Mouse (Mus musculus) bone marrow, adult 2 months (tissue): ENCODE measurements around the gene Meioc. TPM values are rescaled to one million over a fixed set of nuclear protein-coding genes. Genes with fewer than 3 reads are reported as not detected.

Experiments
- H3K27ac ChIP-seq: fragments of 200-500 bp; 2 replicates; pipeline ENCODE4 v1.5.1; 2012; ENCODE audit warnings: low read depth, mild to moderate bottlenecking, control low read depth, inconsistent platforms, low read length; ENCODE audit not compliant: control insufficient read depth, poor library complexity, insufficient read depth
- H3K4me1 ChIP-seq: fragments of 200-500 bp; 2 replicates; pipeline ENCODE4 v1.6.1; 2011; ENCODE audit warnings: low read length; ENCODE audit not compliant: control insufficient read depth, insufficient read depth
- H3K4me3 ChIP-seq: fragments of 200-500 bp; replicated peaks from 2 replicates; pipeline ENCODE3; 2011; ENCODE audit warnings: mild to moderate bottlenecking, low read depth, low read length, control low read depth; ENCODE audit not compliant: control insufficient read depth
- CTCF ChIP-seq: fragments of 200-500 bp; IDR thresholded peaks from 2 replicates; pipeline ENCODE4 v1.5.1; 2011; ENCODE audit warnings: low read length, control low read depth; ENCODE audit not compliant: control insufficient read depth, insufficient read depth
- POLR2A ChIP-seq: fragments of 200-500 bp; IDR thresholded peaks from 2 replicates; pipeline ENCODE4 v1.6.1; 2011; ENCODE audit warnings: low read depth, mild to moderate bottlenecking, control low read depth, low read length, borderline replicate concordance; ENCODE audit not compliant: control insufficient read depth
- WGBS: fragments of 180-500 bp; shearing (Covaris S2); methylation state at CpG from one replicate; pipeline ENCODE4 v1.1.7; 2018; 5-methylcytosine and 5-hydroxymethylcytosine counted together
- polyA plus RNA-seq: library from polyadenylated mRNA; stranded (reverse); fragments of >200 nt; gene quantifications from 2 replicates; pipeline ENCODE4 v1.2.4, GENCODE M21; 2011; ENCODE audit warnings: low replicate concordance; ENCODE audit not compliant: missing spikeins, insufficient read depth, insufficient read length

The Meioc gene
- polyA plus RNA-seq, 1 experiment = not detected

GRCm38 (mm10) chr11:102655888-102656287 lies 7.6 kb upstream of the Meioc start:
- Histone ChIP-seq H3K27ac (no peak overlapping the region), H3K4me3 (no peak overlapping the region), H3K4me1 (no peaks in the 10 kb centered on the region; the same call in 1 of the 2 replicates)
- TF ChIP-seq CTCF = no peak
- no peak for TF ChIP-seq POLR2A
- 70% methylated on average over 8 of the region's 8 CpGs for WGBS

- no peaks in the 10 kb centered on the region; the same call in 1 of the 2 replicates for H3K4me1 ChIP-seq
- no peak overlapping the region for H3K27ac ChIP-seq
- no peak overlapping the region for H3K4me3 ChIP-seq
- 9% methylated on average over 4 of the region's 4 CpGs for WGBS
- TF ChIP-seq POLR2A = no peak
- TF ChIP-seq CTCF = no peak
Measured at GRCm38 (mm10) chr11:102656326-102656926, 7.1 kb upstream of the Meioc start.

- WGBS = 4% methylated on average over 6 of the region's 6 CpGs
- Histone ChIP-seq H3K4me3 (no peak overlapping the region), H3K4me1 (no peaks in the 10 kb centered on the region; the same call in 1 of the 2 replicates), H3K27ac (no peak overlapping the region)
- TF ChIP-seq CTCF (no peak), POLR2A (no peak)
Measured at GRCm38 (mm10) chr11:102656931-102657330, 6.6 kb upstream of the Meioc start.

- TF ChIP-seq CTCF = no peak
- no peak for TF ChIP-seq POLR2A
- no peaks in the 10 kb centered on the region for H3K4me1 ChIP-seq
- no peak overlapping the region for H3K4me3 ChIP-seq
- WGBS = 60% methylated on average over 33 of the region's 33 CpGs
- no peak overlapping the region for H3K27ac ChIP-seq
Measured at GRCm38 (mm10) chr11:102665151-102665550, 1.6 kb downstream of the Meioc start.

GRCm38 (mm10) chr11:102665637-102666435 lies 2.3 kb downstream of the Meioc start:
- TF ChIP-seq CTCF = no peak
- TF ChIP-seq POLR2A = no peak
- no peaks in the 10 kb centered on the region for H3K4me1 ChIP-seq
- 53% methylated on average over 84 of the region's 84 CpGs for WGBS
- no peak overlapping the region for H3K27ac ChIP-seq
- H3K4me3 ChIP-seq = no peak overlapping the region

GRCm38 (mm10) chr11:102690162-102690561 lies 26.6 kb downstream of the Meioc start:
- WGBS = 60% methylated on average over 6 of the region's 6 CpGs
- Histone ChIP-seq H3K27ac (no peak overlapping the region), H3K4me1 (no peaks in the 10 kb centered on the region), H3K4me3 (no peak overlapping the region)
- peak; percentile 60 for TF ChIP-seq CTCF
- no peak for TF ChIP-seq POLR2A

- WGBS = 80% methylated on average over 7 of the region's 7 CpGs
- TF ChIP-seq POLR2A (no peak), CTCF (no peak)
- no peak overlapping the region for H3K27ac ChIP-seq
- no peak overlapping the region for H3K4me3 ChIP-seq
- no peaks in the 10 kb centered on the region for H3K4me1 ChIP-seq
Measured at GRCm38 (mm10) chr11:102695289-102695688, 31.8 kb downstream of the Meioc start.

- TF ChIP-seq CTCF (no peak), POLR2A (peak; percentile 90)
- Histone ChIP-seq H3K4me3 (peak within 1 kb of the TSS; percentile 77), H3K27ac (no peak within 1 kb of the TSS; the same call in 1 of the 2 replicates), H3K4me1 (no peaks in the 10 kb centered on the region)
- under 1% methylated on average over 49 of the region's 49 CpGs for WGBS
Measured at GRCm38 (mm10) chr11:102697338-102698017, 34.0 kb downstream of the Meioc start, which contains the start of gene Ccdc43. TSS of gene Ccdc43 (minus strand) at chr11:102697782.
